Mouse (Mus musculus): ENCODE data around the gene Wdr72.
A peak's percentile ranks its signal among the peaks of the same experiment; 100 is the strongest.

DNA sequence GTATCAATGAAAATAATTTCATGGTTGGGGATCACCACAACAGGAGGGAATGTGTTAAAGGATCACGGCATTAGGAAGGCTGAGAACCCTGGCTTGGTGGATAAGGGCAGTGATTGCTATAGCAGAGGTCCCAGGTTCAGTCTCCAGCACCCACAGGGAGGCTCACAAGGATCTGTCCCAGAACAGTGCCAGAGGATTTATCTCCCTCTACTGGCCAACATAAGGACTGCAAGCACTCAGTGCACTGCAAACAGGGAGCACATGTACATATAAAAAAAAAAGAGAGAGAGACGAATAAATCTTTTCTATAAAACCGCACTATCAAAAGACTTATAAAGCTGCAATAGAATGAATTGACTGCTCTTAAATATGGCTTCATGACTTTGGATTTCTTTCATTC is 43.9 kb upstream of the Wdr72 start:
- TF ChIP-seq CTCF (IDR thresholded peaks at IDR 0.05; ENCODE audit: low read depth): peak; percentile 30
- no peak for TF ChIP-seq EP300 (IDR thresholded peaks at IDR 0.05; ENCODE audit: low read depth)
